Mouse (Mus musculus): ENCODE results near the gene Tmem246.

Tmem246 gene

DNA sequence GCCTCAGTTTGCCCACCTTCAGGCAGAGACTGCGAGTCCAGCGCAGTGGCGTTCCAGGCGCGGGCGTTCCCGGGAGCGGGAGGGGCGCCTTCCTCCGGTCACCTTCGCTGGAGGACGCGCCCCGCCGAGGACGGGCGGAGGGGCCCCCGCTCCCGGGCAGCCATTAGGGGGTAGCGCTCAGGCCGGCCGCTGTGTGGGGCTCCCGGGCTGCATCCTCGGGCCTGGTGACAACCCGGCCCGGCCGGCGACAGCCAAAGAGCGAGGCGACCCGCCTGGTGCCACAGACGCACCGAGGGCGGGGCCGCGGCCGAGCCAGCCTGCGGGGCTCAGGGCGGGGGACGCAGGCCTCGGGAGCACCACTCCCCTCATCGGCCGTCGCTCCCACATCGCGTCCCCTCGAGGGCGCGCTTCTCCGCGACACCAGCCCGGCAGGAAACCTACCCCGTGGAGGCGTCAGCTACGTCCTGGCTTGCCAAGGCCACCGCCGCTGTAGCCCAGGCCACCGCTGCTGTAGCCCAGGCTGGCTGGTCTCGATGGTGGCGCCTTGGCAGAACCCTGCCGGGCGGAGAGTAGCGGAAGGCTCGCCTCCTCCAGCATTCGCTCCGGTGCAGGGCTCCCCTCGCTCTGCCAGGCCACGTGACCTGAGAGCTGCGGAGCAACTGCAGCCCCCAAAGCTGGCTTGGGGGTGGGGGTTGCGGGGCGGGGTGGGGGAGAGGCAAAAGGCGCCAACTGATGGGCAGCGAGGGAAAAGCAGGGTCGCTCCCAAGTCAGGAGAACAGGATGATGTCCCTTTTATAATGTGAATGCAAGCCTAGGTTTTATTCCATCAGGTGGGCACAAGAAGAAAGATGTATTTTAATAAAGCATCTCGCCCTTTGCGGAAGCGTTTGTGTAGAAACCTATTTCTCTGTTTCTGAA is at the start of gene Tmem246:
Tmem246 (minus strand) TSS at position 694 of the 918 bp plus-strand sequence.
- in situ Hi-C loops (cut with MboI; ENCODE audit: low sequenced_read_pairs) = no loop called here

GRCm38 (mm10) chr4:49639913-49640312 is 42.2 kb upstream of the Tmem246 start:
- in situ Hi-C loops (cut with MboI; ENCODE audit: low sequenced_read_pairs) = no loop called here

DNA sequence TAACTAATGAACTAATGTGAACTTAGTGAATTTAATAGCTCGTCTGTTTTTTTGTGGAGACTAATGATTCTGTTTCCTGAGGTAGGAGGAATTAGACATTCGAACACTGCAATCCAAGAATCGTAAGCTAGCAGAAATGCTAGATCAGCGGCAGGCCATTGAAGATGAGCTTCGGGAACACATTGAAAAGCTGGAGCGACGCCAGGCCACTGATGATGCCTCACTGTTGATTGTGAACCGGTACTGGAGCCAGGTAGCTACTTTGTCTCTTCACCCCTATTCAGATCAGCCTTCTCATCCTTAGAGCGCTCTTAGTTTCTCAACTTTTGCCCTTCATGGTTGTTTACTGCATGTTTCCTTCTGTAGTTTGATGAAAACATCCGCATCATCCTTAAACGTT is 40.1 kb upstream of the Tmem246 start:
- in situ Hi-C loops (cut with MboI; ENCODE audit: low sequenced_read_pairs) = no loop called here

DNA sequence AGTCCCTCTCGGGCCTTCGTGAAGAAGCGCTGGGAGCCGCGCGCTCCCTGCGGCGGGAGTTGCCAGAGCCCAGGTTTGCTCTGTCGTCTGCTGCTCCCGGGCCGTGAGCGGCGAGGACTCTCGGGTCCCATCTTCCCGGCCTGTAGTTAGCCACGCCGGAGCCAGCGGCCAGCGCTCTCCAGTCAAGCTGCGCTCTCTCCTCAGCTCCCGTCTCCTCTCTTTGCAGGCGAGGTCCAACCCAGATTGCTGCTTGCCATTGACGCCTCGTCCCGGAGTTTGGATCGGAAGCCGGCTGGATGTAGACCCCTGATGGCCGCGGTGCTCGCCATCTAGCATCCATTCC is 34.4 kb upstream of the Tmem246 start:
- in situ Hi-C loops (cut with MboI; ENCODE audit: low sequenced_read_pairs) = no loop called here

GRCm38 (mm10) chr4:49631319-49632138 is 33.9 kb upstream of the Tmem246 start, which contains the start of gene Rnf20:
Gene Rnf20 (plus strand): TSS chr4:49632006.
- in situ Hi-C loops (cut with MboI; ENCODE audit: low sequenced_read_pairs) = no loop called here

- in situ Hi-C loops (cut with MboI; ENCODE audit: low sequenced_read_pairs) = loop anchor here (10.0 kb wide), 1 partner anchor 54 kb away; no protein-coding TSS in a partner anchor
Measured at GRCm38 (mm10) chr4:49628941-49629340, 31.3 kb upstream of the Tmem246 start.

DNA sequence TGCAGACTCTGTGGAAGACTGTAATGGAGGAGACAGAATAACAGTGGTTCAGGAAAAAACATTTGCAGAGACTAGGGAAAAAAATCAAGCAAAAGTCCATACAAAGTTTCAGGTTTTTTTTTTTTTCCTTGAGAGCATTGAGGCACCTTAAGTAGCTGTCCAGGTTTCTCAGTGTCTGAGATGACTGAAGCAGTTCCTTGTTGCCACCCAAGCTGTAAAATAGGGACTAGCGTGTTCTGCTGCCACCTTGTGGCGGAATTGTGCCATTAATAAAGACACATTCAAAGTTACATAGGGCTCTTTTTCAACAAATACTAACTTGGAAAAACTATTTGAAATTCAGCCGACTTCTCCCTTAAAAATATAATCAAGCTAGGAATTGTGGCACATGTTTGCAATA is 29.3 kb upstream of the Tmem246 start:
- in situ Hi-C loops (cut with MboI; ENCODE audit: low sequenced_read_pairs) = loop anchor here (10.0 kb wide), 1 partner anchor 52 kb away; no protein-coding TSS in a partner anchor

DNA sequence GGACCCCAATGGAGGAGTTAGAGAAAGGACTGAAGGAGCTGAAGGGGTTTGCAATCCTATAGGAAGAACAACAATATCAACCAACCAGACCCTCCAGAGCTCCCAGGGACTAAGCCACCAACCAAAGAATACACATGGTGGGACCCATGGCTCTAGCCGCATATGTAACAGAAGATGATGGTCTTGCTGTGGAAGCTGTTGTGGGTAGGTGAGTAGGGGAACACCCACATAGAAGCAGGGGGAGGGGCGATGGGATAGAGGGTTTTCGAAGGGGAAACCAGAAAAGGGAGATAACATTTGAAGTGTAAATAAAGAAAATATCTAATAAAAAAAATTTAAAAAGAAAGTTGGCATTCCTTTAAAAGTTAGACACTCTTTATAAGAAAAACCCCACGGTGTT is 27.3 kb upstream of the Tmem246 start:
- in situ Hi-C loops (cut with MboI; ENCODE audit: low sequenced_read_pairs) = loop anchor here (10.0 kb wide), 1 partner anchor 50 kb away; no protein-coding TSS in a partner anchor

- in situ Hi-C loops (cut with MboI; ENCODE audit: low sequenced_read_pairs) = loop anchor here (10.0 kb wide), 1 partner anchor 49 kb away; no protein-coding TSS in a partner anchor
Measured at GRCm38 (mm10) chr4:49623916-49624315, 26.2 kb upstream of the Tmem246 start.

- in situ Hi-C loops (cut with MboI; ENCODE audit: low sequenced_read_pairs) = loop anchor here (10.0 kb wide), 1 partner anchor 47 kb away; no protein-coding TSS in a partner anchor
Measured at GRCm38 (mm10) chr4:49622272-49622671, 24.6 kb upstream of the Tmem246 start.

DNA sequence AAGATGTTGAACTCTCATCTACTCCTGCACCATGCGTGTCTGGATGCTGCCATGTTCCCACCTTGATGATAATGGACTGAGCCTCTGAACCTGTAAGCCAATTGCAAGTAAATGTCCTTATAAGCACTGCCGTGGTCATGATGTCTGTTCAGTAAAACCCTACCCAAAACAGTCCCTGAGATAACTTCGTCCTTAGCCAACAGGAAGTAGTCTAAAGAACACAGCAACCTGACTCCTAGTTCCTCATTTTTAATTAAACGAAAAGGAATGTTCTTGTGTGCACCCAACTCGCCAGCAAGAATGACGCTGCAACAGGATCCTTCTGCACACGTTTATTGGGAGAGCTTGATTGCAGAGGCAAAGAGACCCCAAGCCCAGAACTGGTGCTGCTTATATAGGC is 22.2 kb upstream of the Tmem246 start:
- in situ Hi-C loops (cut with MboI; ENCODE audit: low sequenced_read_pairs) = loop anchor here (10.0 kb wide), 1 partner anchor 45 kb away; no protein-coding TSS in a partner anchor

GRCm38 (mm10) chr4:49616924-49617323 is 19.2 kb upstream of the Tmem246 start:
- in situ Hi-C loops (cut with MboI; ENCODE audit: low sequenced_read_pairs) = no loop called here

DNA sequence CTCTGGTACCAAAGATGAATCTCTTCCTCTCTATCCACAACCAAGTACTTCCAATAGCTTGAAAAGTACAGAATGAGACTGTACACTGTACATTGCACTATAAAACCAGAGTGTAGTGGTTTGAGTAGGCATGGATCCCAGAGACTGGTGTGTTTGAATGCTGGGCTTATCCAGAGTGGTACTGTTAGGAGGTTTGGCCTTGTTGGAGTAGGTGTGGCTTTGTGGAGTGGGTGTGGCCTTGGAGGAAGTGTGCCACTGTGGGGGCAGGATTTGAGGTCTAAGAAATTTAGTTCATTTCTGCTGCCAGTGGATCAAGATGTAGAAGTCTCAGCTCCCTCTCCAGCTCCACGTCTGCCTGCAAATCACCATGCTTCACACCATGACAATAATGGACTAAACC is 7.8 kb upstream of the Tmem246 start:
- in situ Hi-C loops (cut with MboI; ENCODE audit: low sequenced_read_pairs) = no loop called here

- in situ Hi-C loops (cut with MboI; ENCODE audit: low sequenced_read_pairs) = no loop called here
Measured at GRCm38 (mm10) chr4:49604616-49605015, 6.9 kb upstream of the Tmem246 start.

DNA sequence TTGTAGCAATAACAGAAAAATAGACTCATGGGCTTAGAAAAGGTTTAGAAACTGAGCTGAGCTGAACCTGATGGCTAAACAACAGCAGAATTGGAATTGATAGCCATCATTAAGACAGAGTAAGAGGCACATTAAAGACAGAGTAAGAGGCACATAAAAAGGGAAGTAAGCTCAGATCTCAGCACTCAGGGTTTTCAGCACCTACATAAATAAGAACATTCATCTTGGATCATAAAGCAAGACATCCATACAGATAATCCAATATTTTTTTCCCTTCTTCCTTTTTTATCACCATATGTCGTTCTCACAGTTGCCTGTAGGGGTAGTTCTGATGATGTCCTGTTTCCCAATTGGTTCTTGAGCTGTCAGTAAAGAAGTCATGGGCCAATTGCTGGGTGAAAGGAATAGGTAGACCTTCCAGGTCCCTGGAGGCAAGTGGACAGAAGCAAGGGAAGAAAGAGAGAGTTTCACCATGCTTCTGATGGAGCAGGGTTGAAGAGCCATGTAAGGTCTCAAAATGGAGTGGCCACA is 6.4 kb upstream of the Tmem246 start:
- in situ Hi-C loops (cut with MboI; ENCODE audit: low sequenced_read_pairs) = no loop called here

- in situ Hi-C loops (cut with MboI; ENCODE audit: low sequenced_read_pairs) = no loop called here
Measured at GRCm38 (mm10) chr4:49603161-49603560, 5.5 kb upstream of the Tmem246 start.

DNA sequence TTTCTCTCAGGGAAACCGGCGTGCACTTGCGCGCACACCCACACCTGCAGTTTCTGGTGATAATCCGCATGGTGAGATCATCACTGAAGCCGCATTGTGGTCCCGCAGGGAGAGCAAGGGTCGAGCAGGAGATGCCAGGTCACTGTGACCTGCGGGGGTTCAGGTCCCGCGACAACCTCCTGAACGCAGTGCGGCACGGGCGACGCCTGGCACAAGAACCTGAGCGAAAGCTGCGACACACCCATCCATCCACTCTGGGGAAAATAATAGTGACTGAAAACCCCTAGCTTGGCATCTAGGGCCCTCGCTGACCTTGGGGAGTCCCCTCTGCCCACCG is 862 bp downstream of the Tmem246 start:
- in situ Hi-C loops (cut with MboI; ENCODE audit: low sequenced_read_pairs) = no loop called here

DNA sequence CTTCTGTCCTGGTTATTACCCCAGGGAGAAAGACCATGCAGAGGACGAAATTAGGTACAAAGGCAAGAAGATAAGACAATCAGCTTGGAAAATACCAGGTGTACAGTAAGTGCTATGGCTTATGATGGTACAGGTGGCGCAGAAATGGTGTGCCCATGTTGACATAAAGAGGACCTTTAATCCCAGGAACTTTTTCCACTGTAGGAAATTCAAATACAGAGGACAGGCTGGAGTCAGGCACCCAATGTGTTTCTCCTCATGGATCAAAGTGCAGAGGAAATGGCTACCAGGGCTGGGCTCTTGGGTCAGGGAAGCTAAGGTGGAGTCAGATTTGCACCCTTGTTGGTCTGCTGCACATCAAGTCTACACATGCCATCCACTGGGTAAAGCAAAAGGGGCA is 7.5 kb downstream of the Tmem246 start:
- in situ Hi-C loops (cut with MboI; ENCODE audit: low sequenced_read_pairs) = no loop called here

DNA sequence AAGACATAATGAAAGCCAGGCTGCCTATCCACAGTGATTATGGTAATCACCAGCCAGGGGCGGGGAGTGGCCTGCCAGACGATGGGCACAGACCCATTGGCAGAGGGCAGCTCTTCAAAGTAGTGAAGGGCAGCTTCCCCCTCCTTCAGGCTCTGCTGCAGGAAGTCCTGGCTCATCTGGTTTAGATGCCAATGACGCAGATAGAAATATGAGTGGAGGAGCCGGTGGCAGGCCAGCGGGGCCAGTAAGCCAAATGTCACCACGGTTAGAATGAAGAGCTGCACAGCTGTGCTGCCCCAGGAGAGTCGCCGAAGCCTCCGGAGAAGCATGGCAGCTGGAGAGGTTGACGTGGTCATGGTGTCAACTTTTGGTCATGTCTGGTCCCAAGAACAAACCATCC is 10.9 kb downstream of the Tmem246 start:
- in situ Hi-C loops (cut with MboI; ENCODE audit: low sequenced_read_pairs) = no loop called here

DNA sequence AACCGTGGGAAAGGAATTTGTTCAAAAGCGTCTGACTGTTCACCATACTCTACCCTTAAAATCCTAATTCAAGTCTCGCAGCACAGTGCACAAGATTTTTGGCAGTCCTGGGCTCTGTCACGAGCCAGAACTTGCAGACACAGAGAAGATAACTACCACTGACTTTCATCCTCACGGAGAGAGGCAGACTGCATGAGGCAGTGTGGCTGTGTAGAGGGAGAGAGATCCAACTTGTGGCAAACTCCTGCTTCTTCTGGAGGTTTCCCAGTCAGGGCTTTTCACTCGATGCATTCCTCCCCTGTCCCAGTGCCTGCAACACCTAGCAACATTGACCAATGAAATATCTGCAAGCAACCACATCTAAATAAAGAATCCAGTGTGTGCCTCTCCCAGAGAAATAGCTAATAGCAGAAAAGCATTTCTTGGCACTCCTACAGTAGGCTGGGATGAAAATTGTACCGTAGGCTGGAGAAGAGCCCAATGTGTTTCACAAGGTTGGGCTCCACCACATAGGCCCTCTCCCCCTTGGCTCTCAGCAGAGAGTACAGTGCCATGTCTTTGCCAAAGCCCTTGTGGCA is 12.1 kb downstream of the Tmem246 start:
- in situ Hi-C loops (cut with MboI; ENCODE audit: low sequenced_read_pairs) = no loop called here
